Mouse (Mus musculus) adrenal gland, adult 2 months (tissue): ENCODE results near the gene Syn3. TPM values are rescaled to one million over a fixed set of nuclear protein-coding genes. Genes with fewer than 3 reads are reported as not detected.
A peak's percentile ranks its signal among the peaks of the same experiment; 100 is the strongest.
"Not testable (repeated sequence)": the region's sequence is repeated elsewhere in the genome, so short reads cannot be mapped to it uniquely, and the experiment has no call there.

Experiments used
- DNase-seq: peaks from one replicate; pipeline ENCODE4 v3.0.0; 2021
- polyA plus RNA-seq: library from polyadenylated mRNA; depleted of rRNA; stranded (reverse); fragments of >200 nt; gene quantifications from 2 replicates; pipeline ENCODE4 v1.2.3, GENCODE M21; 2012
- total RNA-seq, 2 experiments: library from RNA; stranded (reverse); gene quantifications; 2 replicates each; pipeline ENCODE4 v1.2.3; 2021

Syn3 gene
- total and polyA plus RNA-seq, 3 experiments, result 1.1 to 3.6 (median 2.7) TPM

- DNase-seq, result no peak
Observed at GRCm38 (mm10) chr10:86150076-86150475, 348.6 kb downstream of the Syn3 start.

- DNase-seq, result no peak
Observed at GRCm38 (mm10) chr10:86149029-86149818, 349.5 kb downstream of the Syn3 start.

GRCm38 (mm10) chr10:86139061-86139681, 359.5 kb downstream of the Syn3 start:
- peak; percentile 60 for DNase-seq

- no peak for DNase-seq
Observed at GRCm38 (mm10) chr10:86137589-86138173, 361.0 kb downstream of the Syn3 start.

- DNase-seq, result no peak
Observed at GRCm38 (mm10) chr10:86137106-86137505, 361.6 kb downstream of the Syn3 start.

- DNase-seq, result no peak
Observed at GRCm38 (mm10) chr10:86136249-86136648, 362.4 kb downstream of the Syn3 start.

- DNase-seq, result no peak
Observed at GRCm38 (mm10) chr10:86134848-86135247, 363.8 kb downstream of the Syn3 start.

GRCm38 (mm10) chr10:86134336-86134735, 364.4 kb downstream of the Syn3 start:
- DNase-seq, result no peak

- peak; percentile 21 for DNase-seq
Observed at GRCm38 (mm10) chr10:86132420-86132956, 366.2 kb downstream of the Syn3 start.

- no peak for DNase-seq
Observed at GRCm38 (mm10) chr10:86129046-86129445, 369.6 kb downstream of the Syn3 start.

GRCm38 (mm10) chr10:86126478-86126877, 372.2 kb downstream of the Syn3 start:
- DNase-seq, result no peak

GRCm38 (mm10) chr10:86125421-86125820, 373.3 kb downstream of the Syn3 start:
- DNase-seq, result no peak

- DNase-seq, result no peak
Observed at GRCm38 (mm10) chr10:86124115-86124514, 374.6 kb downstream of the Syn3 start.

GRCm38 (mm10) chr10:86123224-86123623, 375.5 kb downstream of the Syn3 start:
- no peak for DNase-seq

GRCm38 (mm10) chr10:86122456-86122855, 376.2 kb downstream of the Syn3 start:
- not testable (repeated sequence) for DNase-seq

- no peak for DNase-seq
Observed at GRCm38 (mm10) chr10:86116268-86116667, 382.4 kb downstream of the Syn3 start.

- DNase-seq, result no peak
Observed at GRCm38 (mm10) chr10:86114431-86114848, 384.3 kb downstream of the Syn3 start.

- no peak for DNase-seq
Observed at GRCm38 (mm10) chr10:86108797-86109196, 389.9 kb downstream of the Syn3 start.

GRCm38 (mm10) chr10:86107681-86108080, 391.0 kb downstream of the Syn3 start:
- DNase-seq, result no peak

GRCm38 (mm10) chr10:86103976-86104375, 394.7 kb downstream of the Syn3 start:
- DNase-seq, result no peak

- DNase-seq, result peak; percentile 39
Observed at GRCm38 (mm10) chr10:86100281-86100851, 398.3 kb downstream of the Syn3 start.

GRCm38 (mm10) chr10:86098363-86098762, 400.3 kb downstream of the Syn3 start:
- no peak for DNase-seq
